Mouse (Mus musculus) embryonic facial prominence, embryonic 15.5 days (tissue): ENCODE data around the gene Prkacb. TPM values are rescaled to one million over a fixed set of nuclear protein-coding genes. Genes with fewer than 3 reads are reported as not detected.
"Not testable (repeated sequence)": the region's sequence is repeated elsewhere in the genome, so short reads cannot be mapped to it uniquely, and the experiment has no call there.

Source experiments
- ATAC-seq: fragments of 200-750 bp; cut with Nextera tagmentation; 2 replicates; pipeline ENCODE4 v1.8.0; 2017; ENCODE audit warnings: low read depth, moderate TSS enrichment; ENCODE audit not compliant: insufficient number of reproducible peaks, low FRiP score, low TSS enrichment
- H3K27ac ChIP-seq: fragments of 300-500 bp; sonication (generic); replicated peaks from 2 replicates; pipeline ENCODE4 v1.5.1; 2015; ENCODE audit warnings: mild to moderate bottlenecking, inconsistent platforms
- H3K27me3 ChIP-seq: fragments of 300-500 bp; sonication (generic); 2 replicates; pipeline ENCODE4 v1.6.1; 2015; ENCODE audit warnings: inconsistent platforms
- H3K36me3 ChIP-seq: fragments of 300-500 bp; sonication (generic); 2 replicates; pipeline ENCODE4 v1.6.1; 2015; ENCODE audit warnings: mild to moderate bottlenecking, inconsistent platforms
- H3K4me1 ChIP-seq: fragments of 300-500 bp; sonication (generic); 2 replicates; pipeline ENCODE4 v1.6.1; 2015; ENCODE audit warnings: inconsistent platforms
- H3K4me2 ChIP-seq: fragments of 300-500 bp; sonication (generic); replicated peaks from 2 replicates; pipeline ENCODE4 v1.6.1; 2015; ENCODE audit warnings: mild to moderate bottlenecking, inconsistent platforms
- H3K4me3 ChIP-seq: fragments of 300-500 bp; sonication (generic); replicated peaks from 2 replicates; pipeline ENCODE4 v1.5.1; 2015; ENCODE audit warnings: mild to moderate bottlenecking, inconsistent platforms
- H3K9ac ChIP-seq: fragments of 300-500 bp; sonication (generic); 2 replicates; pipeline ENCODE4 v1.6.1; 2015; ENCODE audit warnings: inconsistent platforms
- H3K9me3 ChIP-seq: fragments of 300-500 bp; sonication (generic); replicated peaks from 2 replicates; pipeline ENCODE4 v1.6.1; 2016; ENCODE audit warnings: inconsistent platforms
- WGBS: fragments of 180-500 bp; shearing (Covaris S2); methylation state at CpG from one replicate; pipeline ENCODE4 v1.1.7; 2015; 5-methylcytosine and 5-hydroxymethylcytosine counted together
- polyA plus RNA-seq: library from polyadenylated mRNA; unstranded; fragments of >200 nt; fragmentation: Nextera tagmentation; extraction: Ambion mirVana; gene quantifications from 2 replicates; pipeline ENCODE4 v1.2.1, GENCODE M21; 2015

The Prkacb gene
- polyA plus RNA-seq, 1 experiment from 2014 or later = 60.5 TPM

DNA sequence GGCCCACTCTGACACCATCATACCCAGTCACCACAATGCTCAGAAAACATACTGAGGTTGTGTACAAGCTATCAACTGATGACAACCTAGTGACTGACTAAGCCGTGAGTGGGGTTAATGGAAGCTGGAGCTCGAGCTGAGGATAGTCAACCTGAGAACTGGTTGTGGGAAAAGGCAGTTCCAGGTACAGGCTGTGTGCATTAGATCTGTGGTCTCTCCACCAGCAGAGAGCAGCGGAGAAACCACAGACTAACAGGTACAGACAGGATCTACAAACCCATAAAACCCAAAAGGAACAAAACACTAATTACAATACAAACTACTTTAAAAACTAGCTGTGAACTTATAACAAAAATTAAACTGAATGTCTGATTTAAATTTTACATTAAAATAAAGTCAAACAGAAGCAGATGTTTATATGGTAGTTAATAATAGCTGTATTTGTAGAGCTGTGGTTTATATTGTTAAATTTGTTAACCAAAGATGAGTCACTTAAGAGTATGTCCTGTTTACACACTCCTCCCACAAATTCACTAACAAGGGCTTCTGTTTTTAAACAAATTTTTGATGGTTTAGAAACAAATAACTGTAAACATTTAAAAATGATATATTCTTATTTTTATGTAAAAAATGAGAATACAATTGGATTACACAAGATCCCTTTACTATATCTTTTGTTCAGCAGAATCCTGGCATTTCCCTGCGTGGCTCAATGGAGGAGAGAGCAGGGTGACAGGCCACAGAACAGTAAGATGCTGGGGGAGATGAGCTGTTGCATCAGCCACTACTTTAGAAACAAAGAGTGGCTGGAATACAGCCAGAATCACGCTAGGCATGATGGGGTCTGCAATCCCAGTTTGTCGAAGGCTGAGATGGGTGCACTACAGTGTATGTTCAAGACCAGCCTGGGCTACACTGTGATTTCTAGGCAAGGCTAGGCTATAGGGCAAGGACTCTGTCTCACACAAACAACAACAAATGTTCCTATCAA lies 54.5 kb downstream of the Prkacb start:
- WGBS = 75% methylated on average over 6 of the region's 6 CpGs

DNA sequence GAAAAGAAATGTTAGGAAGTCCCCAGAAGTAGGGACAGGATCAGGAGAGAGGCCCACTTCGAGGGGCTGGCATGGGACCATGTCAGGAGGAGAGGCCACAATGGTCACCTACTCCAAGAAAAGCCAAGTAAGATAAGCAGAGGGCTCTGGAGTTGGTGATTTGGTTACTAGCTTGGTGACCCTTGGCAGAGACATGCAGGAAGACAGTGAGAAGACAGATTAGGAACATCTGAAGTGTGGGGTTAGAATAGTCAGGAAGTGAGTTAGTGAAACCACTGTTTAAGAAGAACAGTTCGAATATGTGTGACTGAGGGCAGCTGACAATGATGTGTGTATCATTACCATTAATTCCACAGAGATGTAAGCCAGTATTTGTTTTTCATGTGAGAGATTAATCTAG lies 58.5 kb downstream of the Prkacb start:
- WGBS = 73% methylated on average over 2 of the region's 2 CpGs
- no peaks in the 10 kb centered on the region for H3K27me3 ChIP-seq
- H3K4me2 ChIP-seq = no peak overlapping the region
- ATAC-seq = no peak
- H3K4me1 ChIP-seq = no peaks in the 10 kb centered on the region
- H3K27ac ChIP-seq = no peak overlapping the region
- H3K36me3 ChIP-seq = peaks cover 25% of the 10 kb centered on the region
- no peak overlapping the region for H3K4me3 ChIP-seq
- no peak overlapping the region for H3K9ac ChIP-seq
- H3K9me3 ChIP-seq = no peaks in the 10 kb centered on the region

More for the DNA sequence above, 54.5 kb downstream of the Prkacb start:
- Histone ChIP-seq H3K9ac (no peak overlapping the region), H3K4me1 (no peaks in the 10 kb centered on the region), H3K36me3 (peaks cover 5% of the 10 kb centered on the region; the same call in 1 of the 2 replicates), H3K9me3 (no peaks in the 10 kb centered on the region), H3K4me3 (no peak overlapping the region), H3K4me2 (no peak overlapping the region), H3K27ac (no peak overlapping the region), H3K27me3 (no peaks in the 10 kb centered on the region)
- ATAC-seq = no peak

DNA sequence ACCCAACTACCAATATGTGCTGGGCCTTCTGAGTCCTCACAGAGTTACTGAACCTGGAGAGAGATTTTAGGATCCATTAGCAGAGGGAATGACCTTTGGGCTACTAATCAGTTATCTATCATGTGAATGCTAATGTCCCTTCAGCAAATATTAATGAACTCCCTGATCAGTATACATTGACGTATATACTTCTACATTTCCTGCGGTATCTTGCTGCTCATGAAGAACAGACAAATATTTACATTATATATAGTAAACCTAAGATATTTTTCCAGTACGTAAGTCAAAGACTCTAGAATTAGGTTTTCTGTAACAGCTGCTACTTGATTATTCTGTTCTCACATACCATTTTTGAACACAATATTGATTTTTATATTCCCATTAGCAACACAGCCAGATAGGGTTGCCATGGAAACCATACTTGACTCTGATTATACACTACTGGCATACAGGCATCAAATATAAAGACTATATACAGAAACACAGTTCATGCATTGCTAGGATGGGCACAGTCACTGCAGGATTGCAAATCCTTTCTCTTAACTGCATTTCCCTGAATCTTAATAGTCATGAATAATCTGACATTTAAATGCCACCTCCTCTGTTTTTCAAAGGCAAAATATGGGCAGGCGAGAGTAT lies 71.1 kb downstream of the Prkacb start:
- H3K36me3 ChIP-seq = peaks cover 43% of the 10 kb centered on the region

DNA sequence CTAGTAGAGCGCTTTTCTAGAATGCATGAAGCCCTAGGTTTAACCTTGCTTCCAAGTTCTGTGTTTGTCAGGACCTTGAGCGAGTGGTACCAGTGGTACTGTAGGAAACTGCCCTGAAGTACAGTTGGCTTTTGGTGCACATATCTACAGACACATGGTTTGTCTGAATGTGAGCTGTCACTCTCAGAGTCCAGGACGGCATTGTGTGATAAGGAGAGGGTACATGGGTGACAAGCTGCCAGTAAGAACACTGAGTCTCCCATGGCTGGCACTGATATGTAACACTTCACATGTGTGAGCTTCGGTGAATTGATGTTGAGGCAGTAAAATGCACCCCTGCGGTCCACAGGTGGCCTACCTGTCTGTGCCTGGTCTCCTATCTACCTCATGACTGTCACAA lies 71.6 kb downstream of the Prkacb start:
- H3K4me1 ChIP-seq = no peaks in the 10 kb centered on the region
- 92% methylated on average over 5 of the region's 5 CpGs for WGBS
- peaks cover 44% of the 10 kb centered on the region for H3K36me3 ChIP-seq
- H3K9ac ChIP-seq = no peak overlapping the region
- H3K4me2 ChIP-seq = no peak overlapping the region
- H3K9me3 ChIP-seq = no peaks in the 10 kb centered on the region
- H3K4me3 ChIP-seq = no peak overlapping the region
- no peaks in the 10 kb centered on the region for H3K27me3 ChIP-seq
- no peak for ATAC-seq
- H3K27ac ChIP-seq = no peak overlapping the region

More for the DNA sequence above, 71.1 kb downstream of the Prkacb start:
- H3K9ac ChIP-seq = no peak overlapping the region
- WGBS = 91% methylated on average over 4 of the region's 4 CpGs
- H3K4me2 ChIP-seq = no peak overlapping the region
- ATAC-seq = no peak
- no peak overlapping the region for H3K4me3 ChIP-seq
- no peaks in the 10 kb centered on the region for H3K9me3 ChIP-seq
- H3K27me3 ChIP-seq = no peaks in the 10 kb centered on the region
- no peaks in the 10 kb centered on the region for H3K4me1 ChIP-seq
- H3K27ac ChIP-seq = no peak overlapping the region

DNA sequence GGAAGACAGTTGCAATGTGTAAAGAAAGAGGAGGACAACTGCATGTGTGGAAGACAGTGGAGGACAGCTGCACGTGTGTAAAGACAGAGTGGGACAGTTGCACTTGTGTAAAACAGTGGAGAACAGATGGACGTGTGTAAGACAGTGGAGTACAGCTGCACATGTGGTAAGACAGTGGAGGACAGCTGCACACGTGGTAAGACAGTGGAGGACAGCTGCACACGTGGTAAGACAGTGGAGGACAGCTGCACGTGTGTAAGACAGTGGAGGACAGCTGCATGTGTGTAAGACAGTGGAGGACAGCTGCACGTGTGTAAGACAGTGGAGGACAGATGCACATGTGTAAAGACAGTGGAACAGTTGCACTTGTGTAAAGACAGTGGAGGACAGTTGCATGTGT lies 76.6 kb downstream of the Prkacb start:
- H3K4me1 ChIP-seq, H3K4me2 ChIP-seq, H3K4me3 ChIP-seq, H3K9me3 ChIP-seq, ATAC-seq, H3K27me3 ChIP-seq, H3K9ac ChIP-seq, H3K27ac ChIP-seq: not testable (repeated sequence)
- H3K36me3 ChIP-seq = peaks cover 42% of the 10 kb centered on the region
- WGBS = 72% methylated on average over 6 of the region's 6 CpGs

DNA sequence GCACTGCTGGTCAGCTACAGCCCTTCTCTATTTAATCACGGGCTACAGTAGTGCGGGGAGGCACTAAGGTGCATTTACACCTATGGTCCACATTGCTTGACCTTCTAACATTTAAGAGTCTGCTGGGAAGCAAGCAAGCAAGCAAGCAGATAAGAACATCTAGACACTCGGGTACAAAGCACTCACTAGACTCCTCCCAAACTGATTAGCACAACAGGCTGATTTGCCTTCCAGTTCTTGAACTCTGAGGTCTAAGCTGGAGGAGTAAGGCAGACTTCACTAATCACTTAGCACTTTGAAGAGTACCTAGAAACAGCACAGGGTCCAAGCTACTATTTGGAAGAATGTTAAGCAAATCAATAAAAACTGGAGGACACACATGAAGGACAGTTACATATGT lies 77.1 kb downstream of the Prkacb start:
- no peaks in the 10 kb centered on the region for H3K4me1 ChIP-seq
- no peak overlapping the region; the same call in 1 of the 2 replicates for H3K27ac ChIP-seq
- no peak for ATAC-seq

DNA sequence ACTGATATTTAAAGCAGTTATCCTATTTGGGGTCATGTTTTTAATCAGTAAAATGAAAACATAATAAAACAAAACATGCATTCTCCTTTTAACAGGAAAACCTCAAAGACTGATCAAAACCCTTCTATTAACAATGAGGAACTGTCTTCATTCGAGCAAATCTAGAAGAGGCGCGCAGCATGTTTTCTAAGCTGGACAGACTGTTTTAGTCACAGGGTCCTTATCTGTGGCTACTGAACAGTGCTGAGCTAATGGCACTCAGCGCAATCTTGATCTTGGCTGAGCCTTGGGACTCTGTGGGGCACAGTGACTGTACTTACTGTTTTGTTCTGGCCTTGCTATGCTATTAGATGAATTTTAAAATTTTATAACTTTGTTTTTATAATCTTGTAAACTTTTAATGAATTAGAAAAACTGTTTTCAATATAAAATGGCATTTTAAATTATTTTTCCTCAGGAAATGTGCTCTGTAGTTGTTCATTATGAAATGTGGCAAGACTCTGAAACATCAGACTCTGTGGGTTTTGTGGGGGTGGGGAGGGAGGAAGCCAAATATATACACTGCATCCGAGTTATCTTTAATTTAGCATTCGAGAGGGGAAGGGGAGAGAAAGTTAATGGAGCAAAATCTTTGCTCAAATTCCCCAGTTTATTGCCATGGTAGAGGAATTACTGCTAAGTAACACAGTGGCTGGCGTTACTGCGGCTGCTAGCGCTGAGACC lies 77.7 kb downstream of the Prkacb start:
- H3K4me2 ChIP-seq = no peak overlapping the region
- ATAC-seq = no peak
- peaks cover 37% of the 10 kb centered on the region for H3K36me3 ChIP-seq

More for the DNA sequence above, 77.1 kb downstream of the Prkacb start:
- no peak overlapping the region for H3K4me3 ChIP-seq
- no peaks in the 10 kb centered on the region for H3K9me3 ChIP-seq
- no peaks in the 10 kb centered on the region for H3K27me3 ChIP-seq
- peaks cover 38% of the 10 kb centered on the region for H3K36me3 ChIP-seq
- H3K4me2 ChIP-seq = no peak overlapping the region
- no peak overlapping the region for H3K9ac ChIP-seq
- WGBS = 80% methylated on average over 3 of the region's 3 CpGs

DNA sequence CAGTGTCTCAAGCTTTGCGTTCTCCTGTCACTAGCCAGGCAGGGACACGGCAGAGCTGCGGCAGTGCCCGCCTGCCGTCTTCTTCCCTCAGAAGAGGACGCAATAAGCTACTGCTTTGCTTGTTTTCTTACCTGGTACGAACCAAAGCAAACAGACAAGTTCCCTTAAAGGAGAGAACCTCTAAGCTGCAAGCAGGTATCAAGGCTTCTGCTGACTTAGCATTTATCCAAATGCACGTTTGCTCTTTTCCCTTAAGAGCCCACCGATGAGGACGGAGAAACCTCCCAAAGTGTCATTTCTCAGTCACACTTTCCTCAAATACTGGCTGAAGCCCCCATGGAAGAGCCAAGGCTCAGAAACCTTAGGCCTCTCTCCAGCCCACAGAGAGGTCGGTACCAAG lies 81.3 kb downstream of the Prkacb start:
- peaks cover 51% of the 10 kb centered on the region for H3K36me3 ChIP-seq

More for the DNA sequence above, 77.7 kb downstream of the Prkacb start:
- H3K4me1 ChIP-seq = no peaks in the 10 kb centered on the region
- no peak overlapping the region for H3K9ac ChIP-seq
- no peaks in the 10 kb centered on the region for H3K27me3 ChIP-seq
- H3K9me3 ChIP-seq = no peaks in the 10 kb centered on the region
- no peak overlapping the region for H3K4me3 ChIP-seq
- no peak overlapping the region; the same call in 1 of the 2 replicates for H3K27ac ChIP-seq
- 79% methylated on average over 9 of the region's 9 CpGs for WGBS

DNA sequence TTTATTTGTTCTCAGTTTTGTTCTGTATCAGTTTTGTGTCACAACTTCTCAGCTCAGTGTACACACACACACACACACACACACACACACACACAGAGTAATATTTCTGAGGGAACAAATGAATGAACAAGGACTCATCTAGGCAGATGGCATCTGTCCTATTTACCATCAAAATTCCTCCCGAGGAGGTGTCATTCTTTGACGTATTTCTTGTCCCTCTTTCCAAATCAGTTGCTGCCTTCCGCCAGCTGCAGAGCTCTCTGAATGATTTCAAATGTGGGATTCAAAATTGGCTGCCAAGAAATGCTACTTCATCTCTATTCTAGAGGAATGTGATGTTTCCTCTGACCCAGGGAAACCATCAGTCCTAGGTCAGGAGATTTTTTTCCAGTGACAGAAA lies 89.8 kb downstream of the Prkacb start:
- 0 out of 2 replicates have a peak, but pooled peaks cover 10% of the 10 kb centered on the region for H3K9me3 ChIP-seq
- peaks cover 24% of the 10 kb centered on the region for H3K36me3 ChIP-seq
- no peak for ATAC-seq
- no peak overlapping the region for H3K27ac ChIP-seq
- no peaks in the 10 kb centered on the region for H3K27me3 ChIP-seq
- H3K4me2 ChIP-seq = no peak overlapping the region
- no peaks in the 10 kb centered on the region for H3K4me1 ChIP-seq
- H3K9ac ChIP-seq = no peak overlapping the region
- 36% methylated on average over 3 of the region's 3 CpGs for WGBS
- H3K4me3 ChIP-seq = no peak overlapping the region

More for the DNA sequence above, 81.3 kb downstream of the Prkacb start:
- Histone ChIP-seq H3K27me3 (no peaks in the 10 kb centered on the region), H3K9me3 (0 out of 2 replicates have a peak, but pooled peaks cover 4% of the 10 kb centered on the region), H3K4me2 (no peak overlapping the region), H3K27ac (no peak overlapping the region), H3K4me3 (no peak overlapping the region), H3K4me1 (no peaks in the 10 kb centered on the region), H3K9ac (no peak overlapping the region)
- ATAC-seq = no peak
- 95% methylated on average over 11 of the region's 11 CpGs for WGBS

DNA sequence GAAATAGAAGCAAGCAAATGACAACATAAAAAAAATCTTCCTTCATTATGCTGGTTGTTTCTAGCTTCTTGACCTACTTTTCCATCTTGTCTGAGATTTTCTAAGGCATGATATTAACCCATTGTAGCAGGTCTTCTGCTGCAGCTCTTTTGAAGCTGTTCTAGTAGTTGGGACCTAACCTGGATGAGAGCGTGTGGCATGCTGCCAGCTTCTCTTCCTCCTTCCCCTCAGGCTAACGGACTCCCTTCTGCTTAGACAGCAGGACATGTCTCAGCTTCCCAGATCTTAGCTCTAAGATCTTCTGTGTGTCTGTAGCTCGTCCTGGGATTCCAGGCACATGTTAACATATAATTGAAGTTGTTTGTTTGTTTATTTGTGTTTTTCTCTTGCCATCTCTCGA lies 93.1 kb downstream of the Prkacb start:
- Histone ChIP-seq H3K27me3 (no peaks in the 10 kb centered on the region), H3K9me3 (no peaks in the 10 kb centered on the region), H3K4me2 (no peak overlapping the region), H3K9ac (no peak overlapping the region), H3K4me1 (no peaks in the 10 kb centered on the region), H3K4me3 (no peak overlapping the region), H3K36me3 (no peaks in the 10 kb centered on the region), H3K27ac (no peak overlapping the region)
- ATAC-seq = no peak
- WGBS = 51% methylated on average over 4 of the region's 4 CpGs

DNA sequence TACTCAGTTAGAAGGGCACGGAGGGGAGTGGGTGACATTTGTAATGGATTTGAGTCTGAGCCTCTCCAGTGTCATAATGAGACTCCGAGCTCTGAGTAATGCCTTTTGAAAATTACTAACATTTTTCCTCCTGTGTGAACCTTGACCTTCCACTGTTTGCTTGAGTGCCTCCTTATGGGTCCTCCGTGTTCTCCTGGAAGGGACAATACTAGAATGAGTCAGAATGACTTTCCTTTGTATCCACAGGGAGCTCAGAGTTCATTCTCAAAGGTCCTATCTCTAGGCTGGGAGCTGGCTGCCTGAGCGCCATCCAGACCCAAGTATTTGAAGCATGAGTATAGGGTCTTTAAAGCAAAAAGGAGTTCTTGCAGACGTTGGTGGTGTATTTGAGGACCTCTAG lies 94.5 kb downstream of the Prkacb start:
- H3K9ac ChIP-seq = no peak overlapping the region
- no peak overlapping the region for H3K4me2 ChIP-seq
- H3K27ac ChIP-seq = no peak overlapping the region
- no peak overlapping the region for H3K4me3 ChIP-seq
- ATAC-seq = no peak
- H3K36me3 ChIP-seq = no peaks in the 10 kb centered on the region
- 76% methylated on average over 5 of the region's 5 CpGs for WGBS
- H3K9me3 ChIP-seq = no peaks in the 10 kb centered on the region
- no peaks in the 10 kb centered on the region for H3K27me3 ChIP-seq
- H3K4me1 ChIP-seq = no peaks in the 10 kb centered on the region
